Mouse (Mus musculus) megakaryocyte, embryonic 14.5 days (primary cell): Measurements from ENCODE around the gene Mroh2a.

Experiments used
- FLI1 ChIP-seq: IDR thresholded peaks from 2 replicates; pipeline ENCODE4 v1.6.1; 2012; ENCODE audit warnings: low read length, inconsistent platforms, mixed read lengths
- GATA1 ChIP-seq: IDR thresholded peaks from 3 replicates; pipeline ENCODE4 v1.6.1; 2012; ENCODE audit warnings: mixed read lengths, low read length, inconsistent platforms, borderline replicate concordance

DNA sequence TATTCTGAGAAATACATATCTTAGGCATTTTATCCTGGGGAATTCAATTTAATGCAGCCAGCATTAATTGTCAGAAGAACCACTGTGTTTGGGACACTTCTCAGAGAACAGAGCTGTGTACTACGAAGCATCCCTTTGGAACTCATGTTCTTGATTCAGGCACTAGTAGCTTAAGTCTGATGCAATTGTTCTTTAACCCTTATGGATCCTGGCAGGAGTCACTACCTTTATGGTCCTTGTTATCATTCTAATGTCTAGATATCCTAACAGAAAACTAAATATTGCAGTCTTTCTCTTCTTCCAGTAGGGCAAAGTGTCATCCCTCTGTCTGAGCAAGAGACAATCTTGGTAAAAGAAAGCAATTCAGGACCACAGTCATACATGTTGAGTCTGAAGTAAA, 13.7 kb upstream of the Mroh2a start:
- TF ChIP-seq GATA1 (no peak), FLI1 (no peak)
